Mouse (Mus musculus): ENCODE data around the gene Gm21312.
"Not testable (repeated sequence)": the region's sequence is repeated elsewhere in the genome, so short reads cannot be mapped to it uniquely, and the experiment has no call there.

- not testable (repeated sequence) for TF ChIP-seq CTCF (IDR thresholded peaks at IDR 0.05; ENCODE audit: control insufficient read depth, insufficient read depth, low read length); POLR2A (IDR thresholded peaks at IDR 0.05; ENCODE audit: borderline replicate concordance, control insufficient read depth, low read depth, low read length)
These were observed 8.6 kb upstream of the Gm21312 start, which contains the start of gene Gm21304 for GRCm38 (mm10) chr10:104168215-104168614.
